Mouse (Mus musculus): ENCODE results near the gene Golga1.

The Golga1 gene

DNA sequence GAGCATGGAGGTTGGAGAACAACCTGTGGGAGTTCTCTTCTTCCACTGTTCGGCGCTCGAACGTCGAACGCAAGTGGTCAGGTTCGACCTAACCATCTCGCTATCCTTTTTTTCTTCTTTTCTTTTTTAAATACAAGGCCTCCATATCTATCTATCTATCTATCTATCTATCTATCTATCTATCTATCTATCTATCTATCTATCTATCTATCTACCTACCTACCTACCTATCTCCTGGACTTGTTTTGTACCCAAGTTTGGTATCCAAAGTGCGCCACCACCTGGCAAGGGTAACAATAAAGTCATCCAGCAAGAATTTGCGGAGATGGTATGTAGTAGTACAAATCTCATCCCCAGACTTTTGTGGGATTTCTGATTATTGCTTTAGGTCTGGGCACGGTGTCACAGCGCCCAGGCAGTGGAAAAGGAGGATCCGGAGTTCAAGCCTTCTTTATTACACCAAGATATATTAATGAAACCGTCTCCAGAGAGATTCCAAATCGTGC lies 59.7 kb downstream of the Golga1 start, which contains the start of gene Rpl35:
Rpl35 (minus strand) TSS at position 51 of the 506 bp plus-strand sequence.
- peak; percentile 77 for DNase-seq

DNA sequence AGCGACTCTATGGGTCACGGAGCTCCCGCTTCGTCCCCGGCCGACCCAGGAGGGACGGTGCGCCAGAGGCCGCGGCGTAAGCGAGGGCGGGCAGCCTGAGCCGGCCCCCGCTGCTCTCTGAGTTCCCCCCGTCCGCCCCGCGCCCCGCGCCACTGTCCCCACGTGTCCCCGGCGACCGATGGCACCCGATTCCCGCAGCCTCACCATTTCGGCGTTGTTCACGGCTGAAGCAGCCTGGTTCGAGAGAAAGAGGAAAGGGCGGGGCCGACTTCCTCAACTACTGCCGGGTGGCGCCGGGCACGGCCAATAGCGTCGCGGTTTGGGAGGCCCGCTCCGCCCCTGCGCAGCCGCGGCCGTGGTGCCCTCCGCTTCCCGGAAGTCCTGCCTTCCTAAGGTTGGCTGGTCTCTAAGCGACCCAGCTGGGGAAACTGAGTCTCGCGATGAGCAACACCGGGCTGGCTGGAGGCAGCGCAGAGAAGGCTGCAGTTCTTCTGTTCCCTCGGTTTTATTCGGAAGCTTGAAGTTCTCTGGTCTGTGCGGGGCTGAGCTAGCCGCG lies 60.4 kb downstream of the Golga1 start, which contains the start of gene Arpc5l:
Arpc5l (plus strand) TSS at position 469 of the 556 bp plus-strand sequence.
- DNase-seq: peak; percentile 99

DNA sequence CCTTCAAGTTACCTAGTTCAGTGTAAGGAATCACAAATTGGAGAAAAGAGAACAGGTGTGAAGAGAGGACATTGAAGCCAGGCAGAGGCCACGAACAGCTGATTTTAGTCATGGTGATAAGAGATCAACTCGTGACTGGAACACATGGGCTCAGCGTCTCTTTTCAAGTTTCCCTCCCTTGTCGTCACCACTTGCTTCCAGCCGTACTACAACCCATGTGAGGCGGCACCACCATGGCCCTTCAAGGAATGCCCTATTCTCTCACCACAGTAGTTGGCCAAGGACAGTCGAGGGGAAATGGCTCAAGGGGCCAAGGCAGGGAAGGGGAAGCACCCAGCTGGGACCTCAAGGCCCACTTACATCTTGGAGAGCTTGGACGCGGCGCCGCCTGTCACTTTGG lies 61.0 kb downstream of the Golga1 start:
- no peak for DNase-seq

DNA sequence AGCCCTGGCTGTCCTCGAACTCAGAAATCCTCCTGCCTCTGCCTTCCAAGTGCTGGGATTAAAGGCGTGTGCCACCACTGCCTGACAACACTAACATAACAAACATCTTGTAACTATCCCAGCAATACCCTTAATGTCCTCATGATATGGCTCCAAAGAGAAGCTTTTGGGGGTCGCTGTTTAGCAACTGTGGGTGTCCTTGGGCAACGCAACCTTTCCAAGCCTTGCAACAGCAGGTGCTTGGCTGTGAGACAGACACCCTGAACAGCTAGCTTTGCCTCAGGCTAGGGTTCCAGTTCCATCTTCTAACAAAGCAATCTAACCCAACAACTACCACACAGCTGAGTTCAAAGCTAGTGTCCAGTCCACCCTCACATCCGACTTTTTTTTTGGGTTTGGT lies 61.8 kb downstream of the Golga1 start:
- DNase-seq: peak; percentile 78

DNA sequence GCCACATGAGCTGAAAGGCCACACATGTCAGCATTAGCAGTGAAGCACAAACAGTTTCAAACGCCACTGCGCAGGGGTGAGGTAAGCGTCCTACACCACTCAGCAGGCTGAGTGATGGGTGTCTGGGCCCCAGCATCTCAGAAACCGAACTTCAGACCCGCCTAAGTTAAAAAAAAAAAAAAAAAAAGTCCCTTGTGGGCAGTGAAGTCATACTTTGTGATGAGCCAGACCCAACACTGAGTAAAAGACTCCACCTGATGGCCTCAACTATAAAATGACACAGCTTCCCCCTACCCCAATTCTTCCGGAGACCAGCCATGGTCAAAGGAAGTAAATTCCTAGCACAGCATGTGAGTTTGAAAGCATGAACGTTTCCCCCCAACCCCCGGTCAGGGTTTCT lies 62.2 kb downstream of the Golga1 start:
- DNase-seq: no peak

DNA sequence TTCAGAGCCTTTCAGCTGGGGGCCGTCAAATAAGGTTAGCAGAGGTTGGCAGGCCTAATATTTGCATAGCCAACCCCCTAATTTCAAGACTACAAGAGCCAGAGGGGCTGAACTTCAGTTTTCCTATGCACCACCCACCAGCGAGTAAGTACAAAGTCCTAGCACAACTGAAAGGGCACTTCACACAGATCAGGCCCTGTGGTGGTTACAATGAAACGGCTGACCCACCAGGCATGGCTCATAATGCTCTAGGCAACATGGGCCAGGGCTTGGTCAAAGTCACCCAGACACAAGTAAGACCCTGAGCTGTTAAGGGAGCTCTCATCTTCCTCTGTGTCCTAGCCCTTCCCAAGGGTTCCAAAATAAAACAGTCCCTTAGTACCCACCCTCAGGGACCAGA lies 63.5 kb downstream of the Golga1 start:
- DNase-seq: peak; percentile 79

DNA sequence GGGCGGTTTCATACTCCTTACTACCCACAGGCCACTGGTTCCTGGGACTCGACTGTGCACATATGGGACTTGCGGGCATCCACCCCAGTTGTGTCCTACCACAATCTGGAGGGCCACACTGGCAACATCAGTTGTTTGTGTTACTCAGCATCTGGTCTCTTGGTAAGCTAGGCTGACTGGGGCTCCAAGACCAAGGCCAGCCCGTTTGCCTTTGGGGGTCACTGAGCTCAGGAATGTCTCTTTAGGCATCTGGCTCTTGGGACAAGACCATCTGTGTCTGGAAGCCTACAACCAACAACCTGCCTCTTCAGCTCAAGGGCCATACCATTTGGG lies 64.8 kb downstream of the Golga1 start:
- peak; percentile 86 for DNase-seq

DNA sequence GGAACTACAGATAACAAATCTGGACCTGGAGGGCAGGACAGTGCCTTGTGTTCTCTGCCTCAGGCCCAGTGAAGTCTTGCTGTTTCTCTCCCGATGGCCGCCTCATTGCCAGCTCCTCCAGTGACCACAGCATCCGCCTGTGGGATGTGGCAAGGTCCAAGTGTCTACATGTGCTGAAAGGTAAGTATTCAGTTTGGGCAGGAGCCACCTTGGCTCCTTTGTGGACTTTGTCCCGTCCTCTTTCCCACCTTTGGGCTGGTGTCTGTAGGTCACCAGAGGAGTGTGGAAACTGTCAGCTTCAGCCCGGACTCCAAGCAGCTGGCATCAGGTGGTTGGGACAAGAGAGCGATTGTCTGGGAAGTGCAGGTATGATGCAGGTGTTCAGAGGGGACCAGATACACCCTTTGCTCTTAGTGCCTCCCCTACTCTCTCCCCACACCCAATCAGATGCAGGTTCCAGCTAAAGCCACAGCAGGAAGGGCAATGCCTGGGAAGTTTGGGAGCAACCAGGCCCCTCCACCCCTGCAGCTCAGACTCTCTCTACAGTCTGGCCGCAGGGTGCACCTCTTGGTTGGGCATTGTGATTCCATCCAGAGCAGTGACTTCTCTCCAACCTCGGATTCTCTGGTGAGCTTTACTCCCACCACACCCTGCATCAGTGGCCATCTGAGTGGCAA lies 65.3 kb downstream of the Golga1 start:
- DNase-seq: peak; percentile 89

DNA sequence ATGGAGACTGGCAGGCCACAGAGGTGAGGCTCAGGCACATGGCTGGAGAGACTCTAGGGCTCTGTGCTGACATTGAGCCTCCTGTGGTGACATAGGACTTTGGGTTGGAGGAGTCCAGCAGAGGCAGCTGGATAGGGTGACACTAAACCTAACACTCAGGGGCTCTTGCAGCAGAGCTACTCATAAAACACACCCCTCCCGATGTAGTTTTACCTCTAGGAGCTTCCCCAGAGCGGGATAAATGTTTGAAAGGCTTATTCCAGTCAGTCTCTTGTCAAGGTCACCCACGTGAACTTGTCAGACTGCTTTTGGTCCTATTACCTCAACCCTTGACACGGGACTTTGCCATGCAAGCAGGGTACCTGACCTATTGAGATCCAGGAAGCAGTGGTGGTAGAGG lies 66.0 kb downstream of the Golga1 start:
- no peak for DNase-seq

DNA sequence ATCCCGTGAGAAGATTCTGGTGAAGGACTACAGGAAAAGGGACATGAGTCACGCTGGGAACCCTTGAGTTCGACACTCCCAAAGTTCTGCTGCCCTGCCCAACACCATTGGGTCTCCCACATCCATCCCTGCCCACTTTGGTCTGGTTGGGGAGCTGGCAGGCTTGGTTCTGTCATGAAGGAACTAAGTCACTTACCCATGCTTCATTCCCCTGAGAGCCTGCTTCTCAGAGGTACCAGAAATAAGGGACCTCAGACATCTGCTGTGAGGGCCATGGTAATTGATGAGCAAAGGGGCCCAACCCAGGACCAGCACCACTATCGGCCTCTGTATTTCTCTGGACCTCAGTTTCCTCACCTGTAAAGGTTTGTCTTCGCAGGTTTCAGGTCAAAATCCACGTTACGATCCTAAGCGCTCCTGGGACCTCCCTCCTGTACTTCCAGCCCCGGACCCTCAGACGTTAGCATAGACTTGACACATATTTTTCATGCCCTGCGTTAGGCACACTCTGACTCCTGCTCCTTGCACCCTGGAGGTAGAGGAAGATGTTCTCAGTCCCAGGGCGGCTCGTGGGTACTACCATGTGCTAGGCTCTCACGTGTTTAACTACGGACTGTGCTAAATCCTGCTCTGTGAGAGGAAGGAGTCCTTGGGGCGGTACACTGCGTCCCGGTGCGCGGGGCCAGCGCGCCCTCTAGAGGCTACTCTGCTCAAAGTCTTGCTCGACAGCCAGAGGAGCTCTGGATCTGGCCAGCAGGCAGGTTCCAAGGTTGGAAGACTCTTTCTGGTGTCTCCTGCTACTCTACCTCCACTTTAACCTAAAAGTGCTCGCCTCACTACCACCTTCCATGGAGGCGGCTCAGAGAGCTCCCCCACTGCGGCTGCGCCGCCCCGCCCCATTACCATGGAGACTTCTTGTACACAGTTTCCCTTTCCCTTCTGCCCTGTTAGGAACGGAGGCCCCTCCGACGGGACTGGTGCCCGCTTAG lies 67.7 kb downstream of the Golga1 start, which contains the start of gene Wdr38:
Wdr38 (plus strand) TSS at position 91 of the 989 bp plus-strand sequence.
- DNase-seq: peak; percentile 99

DNA sequence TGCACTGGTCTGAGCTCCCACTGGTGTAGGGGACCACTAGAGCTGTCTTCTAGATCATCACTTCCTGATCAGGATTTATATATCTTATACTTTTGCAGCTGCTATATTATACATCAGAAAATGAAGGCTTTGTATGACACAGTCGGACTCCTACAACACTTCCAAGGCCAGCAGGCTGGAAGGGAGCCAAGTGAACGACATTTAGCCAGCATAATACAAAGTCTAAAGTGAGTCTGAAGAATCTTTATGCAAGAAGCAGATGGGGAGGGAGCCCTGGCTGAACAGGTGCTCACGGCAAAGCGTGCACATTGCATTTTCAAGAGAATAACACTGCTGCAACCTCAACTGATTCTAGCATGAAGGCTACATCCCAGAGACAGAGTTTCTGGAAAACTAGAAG lies 72.9 kb downstream of the Golga1 start:
- no peak for DNase-seq

DNA sequence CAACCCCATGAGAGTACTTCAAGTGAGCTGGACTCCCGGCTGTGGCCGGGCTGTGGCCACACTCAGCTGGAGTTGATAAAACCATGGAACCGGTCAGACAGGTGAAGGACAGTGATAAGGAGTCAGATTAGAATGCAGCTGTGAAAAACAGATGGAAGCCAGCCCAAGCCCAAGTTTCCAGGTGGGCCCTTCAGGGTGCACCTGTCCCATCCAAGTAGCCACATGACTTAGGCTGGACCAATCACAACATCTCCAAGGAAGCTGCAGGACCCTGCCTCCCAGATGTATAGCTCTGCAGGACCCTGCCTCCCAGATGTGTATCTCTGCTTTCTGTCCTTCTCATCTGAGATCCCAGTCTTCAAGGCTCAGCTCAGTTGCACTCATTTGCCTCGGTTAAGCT lies 73.3 kb downstream of the Golga1 start:
- no peak for DNase-seq

DNA sequence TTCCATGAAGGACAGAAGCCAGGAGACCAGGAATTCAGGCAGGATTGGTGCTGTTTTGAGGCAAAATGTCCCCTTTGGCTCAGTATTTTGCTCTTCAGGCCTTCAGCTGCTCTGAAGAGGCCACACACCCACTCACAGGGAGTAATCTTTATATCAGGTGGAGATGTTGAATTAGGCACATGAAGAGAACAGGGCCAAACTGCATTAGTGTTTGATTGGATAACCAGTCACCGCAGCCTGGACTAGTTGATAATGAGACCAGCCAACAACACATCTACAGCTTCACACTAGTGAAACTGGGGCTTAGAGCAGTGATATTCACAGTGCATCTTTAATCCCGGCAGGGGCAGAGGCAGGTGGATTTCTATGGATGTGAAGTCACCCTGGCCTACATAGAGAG lies 76.4 kb downstream of the Golga1 start:
- DNase-seq: no peak

DNA sequence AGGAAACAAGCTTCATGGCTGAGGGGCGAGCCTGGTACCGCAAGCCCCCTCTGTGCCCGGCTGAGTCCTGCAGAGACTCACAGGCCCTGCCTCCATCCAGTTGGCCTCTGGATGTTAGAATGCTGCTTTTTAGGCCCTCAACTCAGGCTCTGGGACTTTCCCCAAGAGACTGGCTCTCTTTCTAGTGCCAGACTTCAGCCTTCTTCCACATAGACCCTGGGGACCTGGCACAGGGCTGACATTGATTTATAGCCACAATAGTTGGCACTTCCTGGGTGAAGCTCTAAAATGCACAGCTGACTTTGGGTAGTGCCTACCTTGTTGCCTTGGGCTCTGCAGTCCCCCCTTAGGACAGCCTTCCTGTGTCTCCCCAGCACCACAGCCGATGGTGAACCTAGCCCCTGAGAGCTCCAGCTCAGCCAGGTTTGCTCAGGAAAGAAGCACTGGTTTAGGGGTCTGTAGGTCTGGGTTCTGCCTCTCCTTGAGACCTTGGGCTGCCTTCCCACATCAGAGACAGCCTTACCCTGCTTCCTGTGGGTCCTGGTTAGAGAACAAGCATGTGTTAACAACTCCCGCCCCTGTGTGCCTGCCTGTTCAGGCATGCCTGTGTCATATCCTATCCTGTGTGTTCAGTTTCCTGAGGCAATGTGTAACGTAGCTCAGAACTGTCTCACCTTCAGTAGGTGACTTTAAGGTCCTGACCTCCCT lies 77.4 kb downstream of the Golga1 start:
- peak; percentile 89 for DNase-seq

DNA sequence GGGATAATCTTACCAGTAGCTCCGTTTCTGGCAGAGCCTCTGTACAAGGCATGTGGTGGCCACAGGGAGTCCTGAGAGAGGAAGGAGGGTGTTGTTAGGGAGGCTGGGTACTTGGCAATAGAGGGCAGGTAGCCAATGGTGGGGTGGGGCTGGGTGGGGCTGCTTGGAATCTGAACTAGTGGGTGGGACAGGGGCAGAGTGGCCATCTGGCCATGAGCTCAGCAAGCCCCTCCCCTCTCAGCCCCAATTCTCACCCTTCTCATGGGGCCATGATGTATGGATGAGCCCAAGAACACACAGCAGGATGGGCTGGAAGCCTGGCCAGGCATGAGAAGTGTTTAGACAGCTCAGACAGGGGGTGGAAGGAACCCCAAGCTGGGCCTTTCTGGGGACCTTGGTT lies 78.0 kb downstream of the Golga1 start:
- no peak for DNase-seq

DNA sequence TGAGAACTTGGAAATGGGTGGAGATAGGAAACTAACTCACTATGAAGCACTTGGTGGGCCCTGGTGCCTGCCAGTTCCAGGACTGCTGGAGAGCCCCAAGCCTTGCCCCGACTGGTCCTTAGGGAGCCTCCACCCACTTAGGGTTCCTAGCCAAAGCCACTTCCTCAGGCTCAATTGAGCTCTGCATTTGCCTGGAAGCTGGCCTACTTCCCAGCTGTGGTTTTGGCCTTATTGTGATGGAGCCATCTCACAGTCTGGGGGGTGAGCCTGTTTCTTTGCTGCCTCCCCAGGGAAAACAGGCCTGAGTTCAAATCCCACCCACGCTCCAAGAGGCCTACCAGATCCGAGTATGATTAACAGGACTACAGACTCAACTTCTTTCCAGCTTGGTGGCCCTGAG lies 78.8 kb downstream of the Golga1 start:
- DNase-seq: peak; percentile 99

DNA sequence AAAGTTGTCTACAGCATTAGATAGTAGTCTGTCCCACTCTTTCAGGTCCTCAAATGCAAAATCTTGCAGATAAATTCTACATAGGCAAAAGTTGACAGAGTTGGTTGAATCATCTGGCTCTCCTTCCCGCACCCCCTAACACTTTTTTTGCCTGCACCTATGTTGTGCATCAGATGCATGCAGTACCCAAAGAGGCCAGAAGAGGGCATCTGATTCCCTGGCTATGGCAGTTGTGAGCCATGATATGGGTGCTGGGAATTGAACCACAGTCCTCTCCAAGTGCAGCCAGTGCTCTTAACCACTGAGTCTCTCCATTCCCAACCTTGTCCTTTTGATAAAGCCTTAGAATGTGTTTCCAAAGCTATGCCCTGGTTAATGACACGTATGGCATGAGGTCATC lies 81.9 kb downstream of the Golga1 start:
- DNase-seq: no peak

DNA sequence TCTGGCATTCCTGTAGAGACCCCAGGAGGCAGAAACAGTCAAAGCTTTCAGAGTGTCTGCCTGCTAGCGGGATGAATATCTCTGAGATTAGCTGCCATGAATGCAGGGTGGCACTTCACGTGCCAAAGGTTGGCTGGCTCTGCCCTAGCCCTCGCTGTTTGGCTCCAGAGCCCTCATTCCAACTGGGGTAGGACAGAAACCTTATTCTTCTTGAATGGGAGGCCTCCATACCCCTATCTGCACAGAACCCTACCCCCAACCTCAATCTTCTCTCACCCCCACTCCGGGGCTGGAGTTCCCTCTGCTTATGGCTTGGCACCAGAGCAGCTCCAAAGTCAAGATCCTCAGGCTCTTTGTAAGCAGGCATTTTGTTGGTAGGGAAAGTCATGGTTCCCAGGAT lies 87.5 kb downstream of the Golga1 start:
- no peak for DNase-seq

DNA sequence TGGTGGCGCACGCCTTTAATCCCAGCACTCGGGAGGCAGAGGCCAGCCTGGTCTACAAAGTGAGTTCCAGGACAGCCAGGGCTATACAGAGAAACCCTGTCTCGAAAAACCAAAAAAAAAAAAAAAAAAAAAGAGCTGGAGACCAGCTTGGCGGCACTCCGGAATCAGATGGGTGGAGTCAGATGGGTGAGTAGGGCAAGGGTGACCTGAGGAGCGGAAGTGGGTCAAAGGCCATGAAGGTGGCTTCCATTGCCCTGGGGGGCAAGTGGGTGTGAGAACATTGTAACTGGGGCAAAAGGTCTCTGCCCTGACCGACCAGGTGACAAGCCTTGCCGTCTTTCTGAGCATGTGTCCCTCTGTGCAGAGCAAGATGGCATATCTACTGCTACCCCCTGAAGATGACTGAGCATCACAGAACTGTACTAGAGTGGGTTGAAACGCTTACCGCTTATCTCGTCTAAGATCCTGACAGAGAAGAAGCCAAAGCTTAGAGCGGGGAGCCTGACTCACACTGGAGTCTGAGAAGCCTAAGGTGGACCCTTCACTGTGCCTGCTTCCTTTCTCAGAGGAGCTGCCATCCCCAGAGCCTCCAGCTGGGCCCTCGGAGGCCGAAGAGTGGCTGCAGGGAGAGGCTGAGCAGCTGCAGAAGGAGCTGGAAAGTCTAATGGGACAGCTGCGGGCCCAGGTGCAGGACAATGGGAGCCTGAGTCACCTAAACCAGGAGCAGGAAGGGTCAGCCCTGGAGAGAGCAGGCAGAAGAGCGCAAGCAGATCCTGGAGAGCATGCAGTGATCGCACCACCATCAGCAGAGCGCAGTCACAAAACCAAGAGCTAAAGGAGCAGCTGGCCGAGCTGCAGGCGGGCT lies 89.2 kb downstream of the Golga1 start:
- DNase-seq: no peak

DNA sequence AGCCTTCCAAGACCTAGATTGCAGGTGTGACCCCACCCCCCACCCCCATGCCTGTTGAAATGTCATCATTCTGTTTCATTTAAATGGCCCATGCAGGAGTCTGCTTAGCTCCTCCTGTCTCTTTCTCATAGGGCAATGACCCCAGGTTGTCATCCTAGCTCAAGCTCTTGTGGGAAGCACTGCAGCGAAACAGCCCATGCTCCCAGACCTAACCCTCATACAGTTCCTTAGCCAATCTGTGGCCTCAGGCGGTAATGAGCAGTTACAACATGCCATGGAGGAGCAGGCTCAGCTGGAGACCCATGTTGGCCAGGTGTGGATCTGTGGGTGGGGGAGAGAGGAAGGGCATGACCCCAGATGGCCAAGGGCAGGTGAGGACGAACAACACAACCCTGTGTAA lies 90.2 kb downstream of the Golga1 start:
- no peak for DNase-seq

DNA sequence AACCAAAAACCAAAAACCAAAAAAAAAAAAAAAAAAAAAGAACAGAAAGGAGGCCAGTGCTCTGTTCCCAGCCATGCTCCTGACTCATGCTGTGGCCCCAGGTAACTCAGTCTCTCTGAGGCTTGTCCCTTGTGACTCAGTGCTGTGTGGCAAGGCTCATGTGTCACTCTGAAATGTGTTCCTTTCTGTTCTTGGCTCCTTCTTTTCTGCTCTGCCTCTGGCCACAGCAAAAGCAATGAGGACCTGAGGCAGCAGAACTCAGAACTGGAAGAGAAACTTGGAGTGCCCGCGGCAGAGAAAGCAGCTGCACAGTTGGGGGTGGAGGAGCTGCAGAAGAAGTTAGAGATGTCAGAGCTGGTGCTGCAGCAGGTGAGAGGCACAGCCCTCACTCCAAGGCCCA lies 91.2 kb downstream of the Golga1 start:
- no peak for DNase-seq

DNA sequence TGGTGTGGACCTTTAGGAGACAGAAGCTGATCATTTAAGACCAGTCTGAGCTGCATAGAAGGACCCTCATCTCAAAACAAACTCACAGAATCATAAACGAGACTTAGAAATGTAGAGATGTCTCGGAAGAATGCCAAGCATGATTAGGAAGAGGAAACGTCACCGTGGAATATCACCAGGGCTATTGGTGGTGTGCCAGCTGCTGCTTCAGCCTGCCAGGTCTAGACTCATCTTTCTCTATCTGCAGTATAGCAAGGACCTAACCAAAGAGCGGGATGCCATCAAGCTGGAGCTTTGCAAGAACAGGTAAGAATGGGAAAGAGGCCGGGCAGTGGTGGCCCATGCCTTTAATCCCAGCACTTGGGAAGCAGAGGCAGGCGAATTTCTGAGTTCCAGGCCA lies 91.6 kb downstream of the Golga1 start:
- DNase-seq: no peak
